Mouse (Mus musculus): ENCODE data around the gene Dock7. TPM values are rescaled to one million over a fixed set of nuclear protein-coding genes. Genes with fewer than 3 reads are reported as not detected.
"Not testable (repeated sequence)": the region's sequence is repeated elsewhere in the genome, so short reads cannot be mapped to it uniquely, and the experiment has no call there.

The Dock7 gene
- total RNA-seq, 2 experiments from 2014 or later, result 28.3 to 43.3 TPM

DNA sequence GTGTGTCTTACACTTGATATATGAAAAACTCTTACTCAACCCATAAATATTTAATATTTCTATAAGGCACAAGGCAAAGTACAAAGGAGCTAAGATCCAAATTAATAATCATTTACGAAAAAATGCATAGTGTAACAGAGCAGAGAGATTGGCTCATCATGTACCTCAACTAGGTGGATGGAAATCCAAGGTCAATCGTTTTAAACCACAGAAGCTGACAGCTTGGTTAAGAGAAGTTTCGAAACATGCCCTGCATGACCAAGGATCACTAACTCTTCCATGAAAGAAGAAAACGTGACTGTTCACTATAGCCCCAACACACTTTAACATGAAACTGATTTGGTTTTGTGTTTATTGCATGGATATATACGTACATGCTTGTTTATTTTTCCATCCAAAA is 92.3 kb downstream of the Dock7 start:
- DNase-seq (ENCODE audit: low spot score in 2 of 2), result no peak

- DNase-seq (ENCODE audit: low spot score in 2 of 2), result no peak
Observed at GRCm38 (mm10) chr4:99022221-99022620, 98.5 kb downstream of the Dock7 start.

GRCm38 (mm10) chr4:99011039-99011438 is 109.7 kb downstream of the Dock7 start:
- DNase-seq (ENCODE audit: low spot score in 2 of 2), result no peak

- no peak for DNase-seq (ENCODE audit: low spot score in 2 of 2)
Observed at GRCm38 (mm10) chr4:99006319-99006718, 114.4 kb downstream of the Dock7 start.

GRCm38 (mm10) chr4:99005574-99005973 is 115.1 kb downstream of the Dock7 start:
- DNase-seq (ENCODE audit: low spot score in 2 of 2), result no peak

DNA sequence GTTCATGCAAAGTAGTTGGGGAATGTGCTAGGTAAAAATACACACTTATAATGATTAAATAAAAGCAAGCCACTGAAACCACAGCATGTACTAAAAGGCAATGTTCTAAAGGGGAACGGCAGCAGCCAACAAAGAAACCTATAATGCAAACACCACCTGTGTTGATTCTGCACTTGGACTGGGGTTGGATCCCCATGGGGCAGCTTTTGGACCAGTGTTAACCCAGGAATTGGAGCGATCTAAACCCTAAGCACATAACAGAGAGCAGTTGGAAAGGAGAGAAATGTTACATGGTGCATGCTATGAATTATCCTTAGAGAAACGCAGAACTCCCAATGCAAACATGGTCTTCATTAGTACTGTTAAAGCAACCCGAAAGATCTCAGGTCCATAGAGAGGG is 127.2 kb downstream of the Dock7 start:
- DNase-seq (ENCODE audit: low spot score in 2 of 2), result no peak

DNA sequence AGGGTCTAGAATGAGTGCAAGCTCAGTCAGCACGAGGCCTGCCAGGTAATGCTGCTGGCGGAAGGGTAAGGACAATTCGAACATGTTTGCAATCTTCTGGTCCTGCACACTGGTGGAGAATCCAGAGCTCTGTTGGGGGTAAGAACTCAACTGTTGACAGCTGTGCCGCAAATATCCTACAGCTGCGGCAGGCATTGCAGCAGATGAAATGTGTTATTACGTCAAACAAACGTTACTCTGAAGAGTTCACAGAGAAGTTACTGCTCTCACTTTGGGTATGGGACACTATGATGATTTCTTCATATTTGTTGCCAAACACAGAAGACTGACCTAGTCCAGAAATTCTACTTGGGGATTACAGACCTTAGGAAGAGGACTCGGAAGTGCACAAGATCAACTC is 136.0 kb downstream of the Dock7 start:
- DNase-seq (ENCODE audit: low spot score in 2 of 2), result no peak

- DNase-seq (ENCODE audit: low spot score in 2 of 2), result not testable (repeated sequence)
Observed at GRCm38 (mm10) chr4:98979976-98980375, 140.7 kb downstream of the Dock7 start.

DNA sequence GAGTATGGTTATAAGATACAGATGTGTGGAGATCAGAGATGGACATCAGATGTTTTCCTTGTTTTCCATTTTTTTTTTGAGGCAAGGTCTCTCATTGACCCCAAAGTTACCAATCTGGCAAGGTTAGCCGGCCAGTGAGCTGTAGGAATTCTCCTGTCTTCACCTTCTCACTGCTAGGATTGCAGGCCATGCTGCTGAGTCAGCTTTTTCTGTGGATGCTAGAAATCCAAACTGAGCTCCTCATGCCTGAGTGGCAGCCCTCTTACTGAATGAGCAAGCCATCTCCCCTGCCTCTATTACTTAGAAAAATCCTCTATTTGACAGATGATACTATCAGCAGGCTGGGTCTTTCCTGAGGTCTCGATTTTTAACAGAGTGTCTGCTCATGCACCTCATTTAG is 142.0 kb downstream of the Dock7 start:
- DNase-seq (ENCODE audit: low spot score in 2 of 2), result no peak

DNA sequence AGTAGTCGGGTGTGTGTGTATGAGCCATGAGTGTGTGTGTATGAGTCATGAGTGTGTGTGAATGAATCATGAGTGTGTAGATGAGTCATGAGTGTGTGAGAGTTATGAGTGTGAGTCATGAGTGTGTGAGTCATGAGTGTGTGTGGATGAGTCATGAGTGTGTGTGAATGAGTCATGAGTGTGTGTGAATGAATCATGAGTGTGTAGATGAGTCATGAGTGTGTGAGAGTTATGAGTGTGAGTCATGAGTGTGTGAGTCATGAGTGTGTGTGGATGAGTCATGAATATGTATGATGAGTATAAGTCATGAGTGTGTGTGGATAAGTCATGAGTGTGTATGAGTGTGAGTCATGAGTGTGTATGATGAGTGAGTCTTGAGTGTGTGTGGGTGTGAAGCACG is 142.4 kb downstream of the Dock7 start:
- DNase-seq (ENCODE audit: low spot score in 2 of 2), result not testable (repeated sequence)

GRCm38 (mm10) chr4:98975741-98976140 is 145.0 kb downstream of the Dock7 start:
- no peak for DNase-seq (ENCODE audit: low spot score in 2 of 2)

- no peak for DNase-seq (ENCODE audit: low spot score in 2 of 2)
Observed at GRCm38 (mm10) chr4:98969946-98970345, 150.8 kb downstream of the Dock7 start.

GRCm38 (mm10) chr4:98960243-98960642 is 160.5 kb downstream of the Dock7 start:
- no peak for DNase-seq (ENCODE audit: low spot score in 2 of 2)

DNA sequence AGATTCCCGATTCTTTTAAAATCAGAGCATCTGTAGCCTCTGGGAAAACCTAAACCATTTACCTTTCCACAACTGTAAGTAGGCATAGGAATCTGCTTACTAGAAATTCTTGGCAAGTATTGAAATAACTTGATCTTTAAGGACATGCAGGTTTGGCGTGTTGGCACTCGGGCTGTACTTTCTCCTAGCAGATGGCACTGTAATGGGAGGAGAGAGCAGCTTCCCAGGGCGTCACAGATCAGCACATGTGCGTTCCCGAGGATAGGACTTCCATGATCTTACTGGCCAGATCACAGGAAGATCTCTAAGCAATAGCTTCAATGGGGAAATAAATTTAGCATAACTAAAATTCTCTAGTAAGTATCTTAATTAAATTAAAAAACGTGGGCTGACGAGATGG is 164.7 kb downstream of the Dock7 start:
- no peak for DNase-seq (ENCODE audit: low spot score in 2 of 2)

GRCm38 (mm10) chr4:98950563-98950962 is 170.2 kb downstream of the Dock7 start:
- no peak for DNase-seq (ENCODE audit: low spot score in 2 of 2)

DNA sequence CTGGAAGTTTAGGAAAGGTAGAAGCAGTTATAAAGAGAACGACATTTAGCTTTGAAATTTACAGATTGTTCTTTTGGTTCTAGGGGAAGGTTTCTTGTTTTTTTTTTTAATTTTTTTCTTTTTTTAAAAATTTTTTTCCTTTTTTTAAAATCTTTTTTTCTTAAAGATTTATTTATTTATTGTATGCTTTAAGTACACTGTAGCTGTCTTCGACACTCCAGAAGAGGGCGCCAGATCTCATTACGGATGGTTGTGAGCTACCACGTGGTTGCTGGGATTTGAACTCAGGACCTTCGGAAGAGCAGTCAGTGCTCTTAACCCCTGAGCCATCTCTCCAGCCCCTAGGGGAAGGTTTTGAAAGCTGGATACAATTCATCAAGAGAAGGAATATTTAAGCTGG is 182.5 kb downstream of the Dock7 start:
- DNase-seq (ENCODE audit: low spot score in 2 of 2), result not testable (repeated sequence)

GRCm38 (mm10) chr4:98936036-98936435 is 184.7 kb downstream of the Dock7 start:
- DNase-seq (ENCODE audit: low spot score in 2 of 2), result no peak

GRCm38 (mm10) chr4:98925250-98925781 is 195.4 kb downstream of the Dock7 start:
- DNase-seq (ENCODE audit: low spot score in 2 of 2), result no peak

- no peak for DNase-seq (ENCODE audit: low spot score in 2 of 2)
Observed at GRCm38 (mm10) chr4:98924906-98925178, 195.9 kb downstream of the Dock7 start.

DNA sequence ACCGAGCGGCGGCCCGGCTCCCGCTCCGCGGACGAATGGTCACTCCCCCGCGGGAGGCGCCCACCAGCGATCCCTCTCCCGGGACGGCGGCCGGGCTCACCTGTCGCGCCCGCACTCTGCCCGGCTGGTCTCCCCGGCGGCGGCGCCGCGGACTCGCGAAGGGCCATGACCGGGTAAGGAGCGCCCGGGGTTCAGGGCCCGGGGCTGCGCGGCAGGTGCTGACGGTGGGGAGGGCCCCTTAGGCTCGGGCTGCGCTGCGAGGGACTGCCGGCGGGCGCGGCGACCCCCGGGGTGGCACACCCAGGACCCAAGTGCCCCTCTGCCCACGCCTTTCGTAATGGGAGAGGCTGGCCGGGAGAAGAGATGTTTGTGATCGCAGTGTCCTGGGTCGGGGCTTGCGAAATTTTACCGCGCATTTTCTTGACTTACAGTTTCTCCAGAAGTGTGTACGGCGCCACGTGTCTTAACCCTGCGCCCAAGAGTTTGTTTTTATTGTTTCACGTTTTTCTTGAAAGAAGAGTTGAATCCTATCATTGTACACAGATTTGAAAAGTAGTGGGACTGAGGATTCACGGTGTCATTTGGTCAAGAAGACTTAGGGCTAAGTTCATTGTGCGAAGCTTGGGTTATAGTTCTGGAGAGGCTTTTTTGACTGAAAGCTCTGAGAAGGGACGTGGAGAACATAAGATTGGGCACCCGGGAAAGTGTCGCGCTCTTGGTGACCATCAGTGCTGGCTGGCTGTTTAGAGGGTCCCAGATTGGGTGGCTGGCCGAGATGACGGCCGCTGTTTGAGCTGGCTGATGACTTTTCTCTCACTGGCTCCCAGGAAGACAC is 196.4 kb downstream of the Dock7 start:
- DNase-seq (ENCODE audit: low spot score in 2 of 2), result peak in 1 of 2 experiments; percentile 57

DNA sequence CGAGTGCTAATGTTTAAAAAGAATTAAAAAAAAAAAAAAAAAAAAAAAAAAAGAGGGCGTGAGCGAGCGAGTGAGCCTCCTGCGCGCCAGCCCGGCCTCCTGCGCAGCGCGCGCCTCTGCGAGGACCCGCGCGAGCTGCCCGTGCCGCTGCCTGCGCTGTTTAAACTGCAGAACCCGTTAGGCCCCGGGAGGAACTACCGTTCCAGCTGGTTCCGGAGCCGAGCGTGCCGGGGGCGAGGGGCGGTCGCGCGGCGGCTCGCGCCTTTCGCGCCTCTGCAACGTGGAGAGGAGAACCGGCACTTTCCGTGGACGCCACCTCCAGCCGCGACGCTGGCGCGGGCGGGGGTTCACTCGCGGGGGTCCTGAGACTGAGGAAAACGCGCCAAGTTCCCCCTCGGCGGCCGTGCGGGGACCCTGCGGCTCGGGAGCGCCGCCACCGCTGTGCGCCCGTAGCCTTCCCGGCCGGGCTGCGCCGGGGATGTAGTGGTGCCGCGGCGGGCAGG is 197.1 kb downstream of the Dock7 start, which contains the start of gene Usp1:
Gene Usp1 (plus strand): TSS at position 243 of the 503 bp plus-strand sequence.
- peak; percentile 78 to 79 for DNase-seq (ENCODE audit: low spot score in 2 of 2)

DNA sequence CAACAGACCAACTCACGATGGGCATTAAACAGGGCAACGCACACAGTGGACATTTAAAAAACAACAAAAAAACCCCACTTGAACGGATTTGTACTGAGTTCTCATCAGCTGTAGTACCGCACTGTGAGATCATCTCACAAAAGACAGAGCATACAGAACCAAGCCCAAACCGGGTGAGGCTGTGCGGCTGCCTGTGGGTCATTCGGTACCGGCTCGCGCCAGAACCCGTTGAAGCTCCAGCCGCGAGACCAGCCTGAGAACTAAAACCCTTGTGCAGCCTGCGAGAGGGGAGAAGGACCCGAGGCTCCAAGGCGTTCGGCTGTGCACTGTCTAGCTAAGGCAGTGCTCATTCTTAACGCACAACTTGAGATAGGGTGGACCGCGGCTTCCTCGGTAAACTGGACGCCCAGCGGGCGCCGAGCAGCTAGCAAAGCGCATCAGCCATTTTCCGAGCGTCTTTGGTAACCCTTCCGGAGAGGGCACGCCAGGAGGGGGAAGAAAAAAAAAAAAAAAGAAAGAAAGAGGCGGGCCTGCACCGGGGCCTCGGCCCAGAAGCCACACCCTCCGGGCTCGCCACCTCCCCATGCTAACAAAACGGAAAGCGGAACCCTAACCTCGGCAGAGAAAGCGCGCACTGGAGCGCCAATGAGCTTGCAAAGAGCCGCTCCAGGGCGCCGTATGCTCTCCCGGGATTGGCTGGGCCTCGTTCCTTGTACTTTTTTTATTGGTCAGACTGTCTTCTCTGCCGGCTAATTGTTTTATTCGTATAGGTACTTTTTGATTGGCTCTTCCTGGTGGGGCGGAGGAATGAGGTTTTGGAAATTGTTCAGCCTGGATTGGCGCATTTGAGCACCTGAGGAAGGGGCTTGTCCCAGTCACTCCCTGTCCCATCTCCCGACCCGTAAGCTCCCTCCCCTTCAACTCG is 197.8 kb downstream of the Dock7 start:
- peak; percentile 84 to 87 for DNase-seq (ENCODE audit: low spot score in 2 of 2)
